Mouse (Mus musculus) right cerebral cortex, postnatal 14 days (tissue): ENCODE measurements around the gene Tomm40l.
A peak's percentile ranks its signal among the peaks of the same experiment; 100 is the strongest.

Experiments used
- DNase-seq: peaks from one replicate; pipeline ENCODE4 v3.0.0; 2022

Gene Tomm40l

GRCm38 (mm10) chr1:171222238-171223155 is at the start of gene Tomm40l:
Gene Tomm40l, minus strand, starts transcription at chr1:171222514.
- peak; percentile 79 for DNase-seq

GRCm38 (mm10) chr1:171272086-171272485 is 49.8 kb upstream of the Tomm40l start:
- no peak for DNase-seq

GRCm38 (mm10) chr1:171271622-171272021 is 49.3 kb upstream of the Tomm40l start:
- no peak for DNase-seq

DNA sequence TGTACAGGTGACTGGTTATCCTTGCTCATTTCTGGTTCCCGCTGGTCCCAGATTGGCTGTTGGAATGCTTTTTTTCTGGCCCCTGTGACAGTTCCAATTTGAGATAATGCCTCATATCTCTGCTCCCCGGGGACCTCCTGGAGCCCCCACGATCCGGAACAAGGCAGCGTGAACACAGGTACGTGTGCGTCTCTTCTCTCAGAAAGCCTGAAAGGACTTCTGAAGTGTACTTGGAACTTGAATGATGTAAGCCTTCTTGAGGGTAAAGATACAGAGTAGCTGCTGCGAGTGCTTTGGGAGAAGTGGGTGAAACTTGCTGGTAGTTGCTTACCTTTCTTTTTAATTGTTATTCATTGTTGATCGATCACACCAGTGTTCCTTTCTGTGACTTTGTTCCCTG is 48.9 kb upstream of the Tomm40l start:
- no peak for DNase-seq

DNA sequence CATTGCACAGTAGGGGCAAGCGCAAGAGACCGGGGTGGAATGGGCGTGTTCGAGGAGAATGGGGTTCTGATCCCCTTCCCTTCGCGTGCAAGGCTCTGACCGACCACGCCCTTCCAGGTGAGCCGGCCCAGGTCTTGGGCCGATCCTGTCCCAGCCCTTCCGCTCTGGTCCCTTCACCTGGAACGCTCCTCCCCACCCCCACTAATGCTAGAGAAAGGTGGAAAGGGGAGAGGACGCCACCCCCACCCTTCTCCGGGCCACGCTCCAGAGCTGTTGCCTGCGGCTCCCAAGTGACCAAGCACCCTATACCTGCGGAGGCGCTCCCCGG is 48.2 kb upstream of the Tomm40l start:
- DNase-seq = no peak

DNA sequence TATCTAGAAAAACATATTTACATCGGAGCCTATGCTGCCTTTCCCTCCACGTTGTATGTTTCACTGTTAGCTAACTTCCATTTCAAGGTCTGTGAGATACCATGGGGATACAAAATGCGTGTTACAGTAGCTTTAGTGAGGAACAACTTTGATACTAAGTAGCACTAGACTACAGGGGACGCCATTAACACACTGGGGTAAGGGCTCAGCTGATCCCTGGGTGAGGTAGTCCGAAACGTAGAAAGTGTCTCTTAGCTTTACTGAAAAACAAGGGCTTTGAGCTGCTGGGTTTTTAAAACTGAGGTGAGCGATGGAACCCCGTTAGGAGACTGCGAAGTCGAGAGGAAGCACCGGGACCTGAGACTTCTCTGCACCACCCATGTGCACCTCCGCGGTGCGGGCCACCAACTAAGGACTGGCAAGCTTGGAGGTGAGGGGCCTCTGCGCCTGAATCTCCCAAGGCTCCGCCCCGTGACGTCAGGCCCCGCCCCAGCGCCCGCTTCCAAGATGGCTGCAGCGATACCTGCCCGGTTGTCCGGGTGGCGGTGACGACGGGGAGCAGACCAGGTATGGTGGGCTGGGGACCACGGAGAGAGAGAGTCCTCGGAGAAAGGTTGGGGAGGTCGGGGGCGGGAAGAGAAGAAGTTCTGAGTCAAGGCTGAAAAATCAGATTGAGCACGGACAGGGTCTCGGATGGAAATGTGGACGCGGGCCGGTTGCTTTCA is 47.7 kb upstream of the Tomm40l start, which contains the start of gene B4galt3:
Gene B4galt3, plus strand, starts transcription at position 481 of the 725 bp plus-strand sequence.
- DNase-seq = peak; percentile 94

- no peak for DNase-seq
Observed at GRCm38 (mm10) chr1:171268341-171268740, 46.0 kb upstream of the Tomm40l start.

DNA sequence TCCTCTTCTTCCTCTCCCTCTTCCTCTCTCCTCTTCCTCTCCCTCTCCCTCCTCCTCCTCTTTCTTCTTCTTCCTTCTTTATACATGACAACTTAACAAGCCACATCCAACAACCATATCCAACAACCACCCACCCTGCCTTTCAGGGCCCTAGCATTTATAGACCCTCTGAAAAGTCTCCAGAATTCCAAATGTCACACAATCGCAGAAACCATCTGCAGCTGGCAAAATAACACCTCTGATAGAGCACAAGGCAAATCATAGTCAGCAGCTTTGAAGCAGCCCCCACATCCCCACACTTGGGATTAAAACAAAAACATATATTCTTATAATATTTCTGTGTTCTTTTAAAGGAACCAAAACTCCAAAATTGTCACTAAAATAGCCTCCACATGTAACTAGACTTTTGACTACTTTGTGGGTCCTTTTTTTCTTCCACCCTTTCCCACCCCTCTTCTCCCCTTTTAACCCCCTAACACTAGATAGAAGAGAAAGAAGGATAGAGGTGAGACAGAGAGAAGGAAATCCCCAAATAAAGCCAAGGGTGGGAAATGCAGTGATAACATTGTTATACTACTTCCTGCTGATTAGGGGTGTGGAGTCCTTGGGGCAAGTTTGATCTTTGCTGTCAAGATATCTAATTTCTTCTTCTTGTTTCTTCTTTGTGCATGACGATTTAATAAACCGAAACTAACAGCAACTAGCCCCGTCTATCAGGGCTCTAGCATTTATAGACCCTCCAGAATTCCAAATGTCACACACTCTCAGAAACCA is 43.8 kb upstream of the Tomm40l start:
- DNase-seq = no peak

GRCm38 (mm10) chr1:171263666-171264461 is 41.5 kb upstream of the Tomm40l start:
- DNase-seq = no peak

- DNase-seq = no peak
Observed at GRCm38 (mm10) chr1:171263185-171263611, 40.9 kb upstream of the Tomm40l start.

GRCm38 (mm10) chr1:171262594-171263130 is 40.3 kb upstream of the Tomm40l start:
- peak; percentile 70 for DNase-seq

DNA sequence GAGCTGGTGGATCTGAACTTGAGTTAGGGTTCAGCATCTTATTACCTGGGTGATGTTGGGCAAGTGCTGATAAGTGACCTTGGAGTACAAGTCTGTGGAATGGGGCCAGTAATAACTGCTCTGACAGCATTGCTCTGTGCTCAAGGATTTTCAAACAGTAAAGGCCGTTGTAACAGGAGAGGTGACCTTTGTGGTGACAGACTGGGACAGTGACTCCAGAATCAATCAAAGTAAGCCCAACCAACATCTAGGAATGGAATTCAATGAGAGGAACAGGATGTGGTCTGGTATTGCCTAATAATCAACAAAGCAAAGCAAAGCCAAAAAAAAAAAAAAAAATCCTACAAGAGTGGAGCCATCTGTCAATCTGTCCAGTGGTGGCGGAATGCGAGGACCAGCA is 38.0 kb upstream of the Tomm40l start:
- no peak for DNase-seq

DNA sequence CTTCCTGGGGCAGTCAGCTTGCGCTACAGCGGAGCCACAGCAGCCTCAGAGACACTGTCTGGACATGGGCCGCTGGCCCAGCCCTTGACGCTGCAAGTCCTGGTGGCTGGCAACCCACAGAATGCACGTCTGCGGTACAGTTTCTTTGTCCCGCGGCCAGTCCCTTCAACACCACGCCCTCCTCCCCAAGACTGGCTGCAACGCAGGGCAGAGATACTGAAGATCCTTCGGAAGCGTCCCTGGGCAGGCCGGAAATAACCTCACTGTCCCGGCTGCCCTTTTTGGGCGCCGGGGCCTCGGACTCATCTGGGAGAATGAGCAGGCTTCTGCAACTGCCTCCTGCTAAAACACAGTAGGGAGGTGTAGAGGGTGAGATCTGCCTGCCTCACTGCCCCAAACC is 36.6 kb upstream of the Tomm40l start:
- no peak for DNase-seq

GRCm38 (mm10) chr1:171257781-171258180 is 35.5 kb upstream of the Tomm40l start:
- no peak for DNase-seq

DNA sequence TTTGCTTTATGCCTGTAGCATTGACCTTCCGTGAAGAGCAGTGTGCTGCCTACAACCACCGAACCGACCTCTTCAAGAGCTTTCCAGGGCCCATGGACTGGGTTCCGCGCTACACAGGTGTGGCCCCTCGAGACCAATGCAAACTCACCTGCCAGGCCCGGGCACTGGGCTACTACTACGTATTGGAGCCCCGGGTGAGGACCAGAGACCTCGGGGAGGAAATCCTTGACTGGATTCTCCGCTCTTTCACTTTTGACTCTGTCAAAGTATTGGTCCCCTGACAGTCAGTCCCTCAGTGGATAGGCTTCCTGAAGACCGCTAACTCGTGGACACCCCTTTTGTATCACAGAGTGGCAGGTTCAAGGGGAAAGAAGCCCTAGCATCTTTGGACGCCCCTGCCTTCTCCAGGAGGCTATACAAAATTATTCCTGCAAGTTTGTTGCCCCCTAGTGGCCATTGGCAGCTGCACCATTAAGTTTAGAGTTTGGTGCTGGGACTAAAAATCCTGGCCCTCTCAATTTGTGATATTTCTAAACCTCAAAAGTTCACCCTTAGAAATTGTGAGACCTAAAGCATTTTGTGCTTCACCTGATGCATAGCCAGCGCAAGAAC is 34.7 kb upstream of the Tomm40l start:
- peak; percentile 52 for DNase-seq

DNA sequence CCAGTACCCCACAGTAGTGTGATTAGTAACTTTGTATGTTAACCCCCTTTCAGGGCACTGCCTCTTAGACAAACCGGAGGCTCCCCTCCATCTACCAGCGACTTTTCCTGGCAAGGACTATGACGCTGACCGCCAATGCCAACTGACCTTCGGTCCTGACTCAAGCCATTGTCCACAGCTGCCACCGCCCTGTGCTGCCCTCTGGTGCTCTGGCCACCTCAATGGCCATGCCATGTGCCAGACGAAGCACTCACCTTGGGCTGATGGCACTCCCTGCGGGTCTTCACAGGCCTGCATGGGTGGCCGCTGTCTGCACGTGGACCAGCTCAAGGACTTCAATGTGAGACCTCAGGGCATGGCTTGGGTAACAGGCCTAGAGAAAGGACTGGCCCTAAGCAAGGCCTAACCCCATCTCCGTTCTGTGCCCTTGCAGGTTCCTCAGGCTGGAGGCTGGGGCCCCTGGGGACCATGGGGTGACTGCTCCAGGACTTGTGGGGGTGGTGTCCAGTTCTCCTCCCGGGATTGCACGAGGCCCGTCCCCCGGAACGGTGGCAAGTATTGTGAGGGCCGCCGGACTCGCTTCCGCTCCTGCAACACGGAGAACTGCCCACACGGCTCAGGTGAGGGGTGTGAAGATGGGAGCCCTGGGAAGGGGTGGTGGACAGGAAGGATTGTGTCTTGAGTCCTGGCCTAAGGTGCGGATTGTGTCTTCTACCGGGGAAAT is 33.9 kb upstream of the Tomm40l start:
- DNase-seq = no peak

DNA sequence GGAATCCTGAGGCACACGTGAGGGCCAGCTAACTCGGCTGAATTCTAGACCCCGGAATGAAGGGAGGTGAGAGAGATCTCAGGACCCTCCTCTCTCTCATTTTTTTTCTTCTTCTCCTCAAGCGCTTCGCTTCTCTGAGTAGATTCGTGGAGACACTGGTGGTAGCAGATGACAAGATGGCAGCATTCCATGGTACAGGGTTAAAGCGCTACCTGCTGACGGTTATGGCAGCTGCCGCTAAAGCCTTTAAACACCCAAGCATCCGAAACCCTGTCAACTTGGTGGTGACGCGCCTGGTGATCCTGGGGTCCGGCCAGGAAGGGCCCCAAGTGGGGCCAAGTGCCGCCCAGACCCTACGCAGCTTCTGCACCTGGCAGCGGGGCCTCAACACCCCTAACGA is 30.1 kb upstream of the Tomm40l start:
- no peak for DNase-seq

DNA sequence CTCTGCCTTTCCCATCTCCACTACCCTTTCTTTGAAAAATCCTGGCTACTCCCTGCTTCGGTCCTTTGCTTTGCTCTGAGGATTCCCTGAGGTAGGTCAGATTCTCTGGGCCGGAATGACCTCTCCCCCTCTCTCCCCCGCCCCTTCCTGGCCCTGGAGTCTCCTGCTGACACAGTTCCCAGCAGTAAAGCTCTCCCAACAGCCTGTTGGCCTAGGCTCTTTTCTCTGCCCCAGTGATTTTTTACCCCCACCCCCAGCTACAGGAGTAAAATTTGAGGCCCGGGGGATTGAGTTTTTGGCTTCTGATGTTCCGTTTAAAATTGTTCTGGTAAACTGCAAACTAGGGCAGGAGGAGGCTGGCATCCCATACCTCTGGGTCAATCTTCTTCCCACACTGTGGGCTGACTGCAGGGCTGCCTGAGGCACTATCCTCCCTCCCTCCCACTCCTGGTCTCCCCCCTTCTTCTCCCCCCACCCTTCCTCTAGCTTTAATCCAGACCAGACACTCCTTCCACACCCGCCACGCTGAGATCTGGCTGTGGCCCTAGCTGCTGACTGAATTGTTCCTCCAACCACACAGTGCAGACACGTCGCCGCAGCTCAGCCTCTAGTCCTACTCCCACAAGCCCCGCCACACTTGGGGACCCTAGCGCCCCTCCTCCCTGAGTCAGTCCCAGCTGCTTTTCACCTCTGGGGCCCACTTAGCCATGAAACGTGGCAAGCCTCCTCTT is 29.4 kb upstream of the Tomm40l start:
- no peak for DNase-seq

DNA sequence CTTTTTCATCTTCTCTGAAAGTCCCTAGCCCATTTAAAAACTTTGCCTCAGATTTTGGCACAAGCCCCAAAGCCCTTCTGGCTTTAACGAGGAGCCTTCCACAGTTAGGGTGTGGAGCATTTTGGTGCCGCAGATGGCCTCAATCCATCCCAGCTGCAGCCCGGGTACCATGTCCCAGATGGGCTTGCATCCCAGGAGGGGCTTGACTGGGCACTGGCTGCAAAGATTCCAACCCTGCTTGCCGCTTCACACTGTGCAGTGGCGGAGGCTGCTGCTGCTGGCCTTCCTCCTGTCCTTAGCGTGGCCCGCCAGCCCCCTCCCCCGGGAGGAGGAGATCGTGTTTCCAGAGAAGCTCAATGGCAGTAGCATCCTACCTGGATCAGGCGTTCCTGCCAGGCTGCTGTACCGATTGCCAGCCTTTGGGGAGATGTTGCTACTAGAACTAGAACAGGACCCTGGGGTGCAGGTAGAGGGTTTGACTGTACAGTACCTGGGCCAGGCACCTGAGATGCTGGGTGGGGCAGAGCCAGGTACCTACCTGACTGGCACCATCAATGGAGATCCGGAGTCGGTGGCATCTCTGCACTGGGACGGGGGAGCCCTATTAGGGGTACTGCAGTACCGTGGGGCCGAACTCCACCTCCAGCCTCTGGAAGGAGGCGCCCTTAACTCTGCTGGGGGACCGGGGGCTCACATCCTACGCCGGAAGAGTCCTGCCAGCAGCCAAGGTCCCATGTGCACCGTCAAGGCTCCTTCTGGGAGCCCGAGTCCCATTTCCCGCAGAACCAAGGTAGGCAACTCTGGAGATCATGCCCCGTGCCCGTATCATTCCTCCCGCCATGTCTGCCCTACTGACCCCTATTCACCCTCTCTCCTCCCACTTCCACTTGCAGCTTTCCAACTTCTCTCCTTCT is 28.6 kb upstream of the Tomm40l start, which contains the start of gene Ndufs2:
Gene Ndufs2, minus strand, starts transcription at position 709 of the 914 bp plus-strand sequence.
- DNase-seq = no peak
